Mouse (Mus musculus) stomach, postnatal 0 days (tissue): Measurements from ENCODE around the gene Cbx2.

Experiments
- CTCF ChIP-seq: IDR thresholded peaks from 2 replicates; pipeline ENCODE4 v1.5.1; 2016; ENCODE audit warnings: antibody characterized with exemption, low read depth, mild to moderate bottlenecking, moderate library complexity
- EP300 ChIP-seq: optimal IDR thresholded peaks from 2 replicates; pipeline ENCODE3; 2016; ENCODE audit warnings: antibody characterized with exemption

GRCm38 (mm10) chr11:119050361-119050760 is 27.6 kb downstream of the Cbx2 start:
- no peak for TF ChIP-seq CTCF
- no peak for TF ChIP-seq EP300
